Mouse (Mus musculus) kidney, postnatal 0 days (tissue): ENCODE data around the gene Psmb10. TPM values are rescaled to one million over a fixed set of nuclear protein-coding genes. Genes with fewer than 3 reads are reported as not detected.

Experiments
- ATAC-seq: fragments of 200-750 bp; cut with Nextera tagmentation; replicated peaks from 2 replicates; pipeline ENCODE4 v1.8.0; 2017; ENCODE audit warnings: low read depth, moderate number of reproducible peaks, moderate TSS enrichment, moderate library complexity; ENCODE audit not compliant: low FRiP score
- DNase-seq: peaks from one replicate; pipeline ENCODE4 v3.0.0-alpha.2; 2016; ENCODE audit warnings: low spot score
- H3K27ac ChIP-seq: fragments of 300-500 bp; sonication (generic); 2 replicates; pipeline ENCODE4 v1.5.1; 2014; ENCODE audit warnings: mild to moderate bottlenecking
- H3K27me3 ChIP-seq: fragments of 300-500 bp; sonication (generic); 2 replicates; pipeline ENCODE4 v1.6.1; 2014; ENCODE audit warnings: low read length, mixed read lengths; ENCODE audit not compliant: insufficient read depth
- H3K36me3 ChIP-seq: fragments of 300-500 bp; sonication (generic); 2 replicates; pipeline ENCODE4 v1.6.1; 2014; ENCODE audit warnings: low read length, mixed read lengths; ENCODE audit not compliant: insufficient read depth
- H3K4me1 ChIP-seq: fragments of 300-500 bp; sonication (generic); replicated peaks from 2 replicates; pipeline ENCODE4 v1.6.1; 2014; ENCODE audit warnings: antibody characterized with exemption, low read length, mixed read lengths; ENCODE audit not compliant: insufficient read depth
- H3K4me2 ChIP-seq: fragments of 300-500 bp; sonication (generic); 2 replicates; pipeline ENCODE4 v1.6.1; 2014; ENCODE audit warnings: mild to moderate bottlenecking, low read length, moderate library complexity, mixed read lengths
- H3K4me3 ChIP-seq: fragments of 300-500 bp; sonication (generic); replicated peaks from 2 replicates; pipeline ENCODE4 v1.5.1; 2014; ENCODE audit warnings: low read depth, low read length
- H3K9ac ChIP-seq: fragments of 300-500 bp; sonication (generic); 2 replicates; pipeline ENCODE4 v1.6.1; 2014; ENCODE audit warnings: low read depth, low read length
- H3K9me3 ChIP-seq: fragments of 300-500 bp; sonication (generic); replicated peaks from 2 replicates; pipeline ENCODE4 v1.6.1; 2016; ENCODE audit warnings: low read length, inconsistent platforms, mixed read lengths
- CTCF ChIP-seq: IDR thresholded peaks from 2 replicates; pipeline ENCODE4 v1.5.1; 2016; ENCODE audit warnings: antibody characterized with exemption, low read depth, mild to moderate bottlenecking, moderate library complexity
- WGBS: fragments of 180-500 bp; shearing (Covaris S2); extraction: QIAGEN DNeasy Blood & Tissue Kit; methylation state at CpG from one replicate; pipeline ENCODE4 v1.1.7; 2014; 5-methylcytosine and 5-hydroxymethylcytosine counted together
- polyA plus RNA-seq: library from polyadenylated mRNA; unstranded; fragments of >200 nt; fragmentation: Nextera tagmentation; extraction: Ambion mirVana; gene quantifications from 2 replicates; pipeline ENCODE4 v1.2.1, GENCODE M21; 2015

Psmb10 gene
- polyA plus RNA-seq, 1 experiment from 2014 or later: 63.1 TPM

GRCm38 (mm10) chr8:105961101-105961500 is 22.9 kb upstream of the Psmb10 start:
- 79% methylated on average over 14 of the region's 14 CpGs for WGBS
- no peak for TF ChIP-seq CTCF
- DNase-seq (no peak), ATAC-seq (no peak)
- H3K4me1 ChIP-seq: peaks cover 12% of the 10 kb centered on the region
- no peaks in the 10 kb centered on the region for H3K27me3 ChIP-seq
- 0 out of 2 replicates have a peak, but pooled peaks cover 2% of the 10 kb centered on the region for H3K36me3 ChIP-seq
- no peaks in the 10 kb centered on the region for H3K9me3 ChIP-seq
- H3K9ac ChIP-seq: no peak overlapping the region
- H3K4me3 ChIP-seq: no peak overlapping the region
- no peak overlapping the region for H3K4me2 ChIP-seq
- H3K27ac ChIP-seq: no peak overlapping the region

DNA sequence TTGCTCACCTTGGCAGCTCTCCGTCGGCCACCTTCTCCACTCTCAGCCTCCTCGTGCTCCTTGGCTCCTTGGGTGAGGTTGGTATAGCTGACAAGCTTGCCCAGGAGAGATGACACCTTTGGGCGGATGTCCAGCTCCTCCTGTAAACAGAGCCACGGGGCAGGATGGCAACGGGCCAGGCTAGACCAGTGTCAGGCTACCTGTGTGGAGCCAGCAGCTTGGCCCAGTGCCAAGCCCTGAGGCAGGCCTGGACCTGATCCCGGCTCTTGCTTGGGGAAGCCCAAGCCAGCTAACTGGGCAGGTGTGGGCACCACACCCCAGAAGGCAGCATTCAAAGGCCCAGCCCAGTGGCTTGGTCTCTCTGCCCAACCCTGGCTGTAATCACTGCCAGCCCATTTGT is 21.1 kb upstream of the Psmb10 start:
- 0 out of 2 replicates have a peak, but pooled peaks cover 8% of the 10 kb centered on the region for H3K36me3 ChIP-seq
- H3K9me3 ChIP-seq: no peaks in the 10 kb centered on the region
- no peak for TF ChIP-seq CTCF
- H3K4me1 ChIP-seq: peaks cover under 1% of the 10 kb centered on the region
- H3K27ac ChIP-seq: no peak overlapping the region
- ATAC-seq (peak; percentile 36), DNase-seq (no peak)
- 70% methylated on average over 7 of the region's 7 CpGs for WGBS
- H3K27me3 ChIP-seq: no peaks in the 10 kb centered on the region
- no peak overlapping the region for H3K4me3 ChIP-seq
- H3K4me2 ChIP-seq: no peak overlapping the region
- no peak overlapping the region for H3K9ac ChIP-seq

GRCm38 (mm10) chr8:105957813-105958212 is 19.6 kb upstream of the Psmb10 start:
- Histone ChIP-seq H3K9ac (no peak overlapping the region), H3K9me3 (no peaks in the 10 kb centered on the region), H3K4me2 (no peak overlapping the region), H3K4me3 (no peak overlapping the region), H3K27me3 (no peaks in the 10 kb centered on the region), H3K36me3 (0 out of 2 replicates have a peak, but pooled peaks cover 12% of the 10 kb centered on the region), H3K27ac (no peak overlapping the region), H3K4me1 (no peaks in the 10 kb centered on the region)
- peak; percentile 45; the same call in 1 of the 2 replicates for TF ChIP-seq CTCF
- ATAC-seq (no peak), DNase-seq (peak; percentile 45)
- 57% methylated on average over 3 of the region's 4 CpGs for WGBS

DNA sequence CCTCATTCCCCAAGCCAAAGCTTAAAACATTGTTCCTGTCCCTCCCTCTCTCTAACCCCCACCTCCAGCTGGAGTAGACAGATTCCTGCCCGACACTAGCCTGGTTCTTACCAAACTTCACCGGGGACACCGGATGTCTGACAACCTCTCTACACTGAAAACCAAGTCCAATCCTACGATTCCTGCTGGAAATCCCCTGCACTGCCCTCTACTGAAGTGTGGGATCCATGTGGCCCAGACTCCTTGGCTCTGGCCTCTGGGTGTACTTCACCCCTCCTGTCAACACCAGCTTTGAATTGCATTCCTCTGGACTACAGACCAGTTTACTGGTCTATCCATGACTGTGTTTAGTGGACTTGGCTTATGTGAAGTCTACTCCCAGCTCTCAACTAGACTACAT is 18.3 kb upstream of the Psmb10 start:
- DNase-seq: no peak
- WGBS: 91% methylated on average over 4 of the region's 4 CpGs
- Histone ChIP-seq H3K36me3 (0 out of 2 replicates have a peak, but pooled peaks cover 14% of the 10 kb centered on the region), H3K27ac (no peak overlapping the region), H3K4me2 (no peak overlapping the region), H3K4me3 (no peak overlapping the region), H3K27me3 (no peaks in the 10 kb centered on the region), H3K4me1 (no peaks in the 10 kb centered on the region), H3K9me3 (no peaks in the 10 kb centered on the region), H3K9ac (no peak overlapping the region)
- TF ChIP-seq CTCF: no peak
- no peak for ATAC-seq

DNA sequence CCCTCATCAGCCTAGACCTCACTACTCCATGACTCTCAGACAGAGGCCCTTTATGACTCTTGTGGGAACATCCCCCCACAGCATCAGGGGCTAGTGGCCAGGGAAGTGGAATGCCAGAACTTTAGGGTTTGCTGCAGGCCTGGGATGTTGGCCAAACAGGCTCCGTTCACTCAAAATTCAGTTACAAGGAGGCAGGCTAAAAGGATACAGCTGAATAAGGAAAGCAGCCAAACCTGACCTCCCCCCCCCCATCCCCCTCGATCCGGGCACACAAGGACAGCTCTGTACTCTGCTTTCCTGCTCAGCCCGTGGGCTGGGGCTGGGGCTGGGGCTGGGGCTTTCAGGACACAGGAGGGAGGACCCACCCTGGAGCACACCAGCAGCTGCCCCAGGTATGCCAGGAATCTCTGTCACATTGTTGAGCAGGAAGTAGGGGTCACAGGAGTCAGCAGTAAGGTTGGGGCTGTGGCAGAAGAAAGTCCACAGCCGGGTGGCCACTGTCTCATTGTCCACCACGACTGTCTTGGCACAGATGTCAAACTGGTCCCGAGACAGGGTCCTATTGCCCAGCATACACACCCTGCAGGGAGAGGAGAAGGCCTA is 12.9 kb upstream of the Psmb10 start:
- H3K9ac ChIP-seq: no peak overlapping the region
- H3K27ac ChIP-seq: 0 out of 2 replicates have a peak overlapping the region, but pooled peaks have one; percentile 1

DNA sequence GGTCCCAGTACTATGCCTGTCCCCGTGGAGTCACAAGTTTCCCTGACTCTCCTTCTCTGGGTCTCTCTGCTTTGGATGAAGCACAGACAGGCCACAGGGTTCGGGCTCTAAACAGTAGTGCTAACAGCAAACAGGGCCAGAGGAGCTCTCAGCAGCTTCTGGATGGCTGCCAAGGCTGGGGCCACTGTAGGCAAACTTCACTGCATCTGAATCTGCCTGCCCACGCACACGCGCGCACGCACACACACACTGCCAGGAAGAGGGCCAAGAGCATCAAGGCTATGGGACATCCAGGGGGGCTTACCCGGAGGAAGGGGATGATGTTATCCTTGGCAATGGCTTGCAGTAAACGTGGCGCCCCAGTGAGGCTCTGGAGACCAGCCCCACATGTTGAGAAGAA is 11.1 kb upstream of the Psmb10 start:
- Histone ChIP-seq H3K4me2 (no peak overlapping the region), H3K27me3 (no peaks in the 10 kb centered on the region), H3K9ac (no peak overlapping the region), H3K36me3 (peaks cover 36% of the 10 kb centered on the region), H3K4me1 (0 out of 2 replicates have a peak, but pooled peaks cover 4% of the 10 kb centered on the region), H3K9me3 (no peaks in the 10 kb centered on the region), H3K4me3 (no peak overlapping the region), H3K27ac (no peak overlapping the region)
- no peak for TF ChIP-seq CTCF
- peak; percentile 41 for DNase-seq
- no peak for ATAC-seq
- 53% methylated on average over 10 of the region's 10 CpGs for WGBS

More for the DNA sequence above, 12.9 kb upstream of the Psmb10 start:
- Histone ChIP-seq H3K4me2 (no peak overlapping the region), H3K9me3 (no peaks in the 10 kb centered on the region), H3K36me3 (peaks cover 31% of the 10 kb centered on the region; the same call in 1 of the 2 replicates), H3K4me1 (0 out of 2 replicates have a peak, but pooled peaks cover 4% of the 10 kb centered on the region), H3K27me3 (no peaks in the 10 kb centered on the region), H3K4me3 (no peak overlapping the region)
- 25% methylated on average over 7 of the region's 7 CpGs for WGBS
- no peak for TF ChIP-seq CTCF
- DNase-seq (peak; percentile 44), ATAC-seq (peak; percentile 67)
